Comparison of ENCODE assay signal across 15 mouse cellular contexts in the genomic region with DNA sequence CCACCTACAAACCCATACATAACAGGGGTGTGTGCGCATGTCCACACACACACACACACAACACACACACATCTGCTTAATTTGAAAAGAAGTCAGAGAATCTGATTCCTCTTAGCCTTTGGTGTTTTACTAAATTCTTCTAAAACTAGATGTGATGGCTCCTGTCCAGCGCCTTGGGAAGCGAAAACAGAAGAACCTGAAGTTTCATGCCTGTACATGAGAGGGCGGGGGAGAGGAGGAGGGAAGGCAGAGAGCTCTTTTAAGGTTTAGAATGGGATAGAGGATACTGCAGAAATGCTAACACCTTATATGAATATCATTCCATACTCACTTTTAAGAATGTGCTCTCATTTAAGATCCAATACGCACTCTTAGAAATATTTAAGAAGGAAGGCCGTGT.
"Had no signal": no experiment of that assay in that cellular context is flagged by ENCODE, and none has a peak within 500 bp of the region (broad histone marks: within the 10 kb centered on the region; RNA-seq: fewer than 3 reads in every experiment).

No protein-coding gene starts in this region.

- H3K4me3 ChIP-seq: lung, embryonic 15.5 days; midbrain, embryonic 10.5 days; midbrain, embryonic 12.5 days; neural tube, embryonic 12.5 days had no signal

- H3K9ac ChIP-seq: liver, postnatal 0 days; lung, embryonic 15.5 days; midbrain, embryonic 12.5 days; neural tube, embryonic 12.5 days had no signal

- DNase-seq: liver, postnatal 0 days; lung, adult 2 months; lung, postnatal 10 days; lung, postnatal 4 days; midbrain, embryonic 14.5 days; right cerebral cortex, postnatal 14 days; spleen, adult 18-20 months; thymus, adult 2 months; thymus, postnatal 25 days; thymus, postnatal 4 days had no signal

- ATAC-seq: liver, postnatal 0 days; midbrain, embryonic 16.5 days had no signal

- H3K4me2 ChIP-seq: lung, embryonic 15.5 days; midbrain, embryonic 12.5 days; neural tube, embryonic 12.5 days had no signal

- H3K9me3 ChIP-seq: lung, embryonic 15.5 days; midbrain, embryonic 10.5 days; midbrain, embryonic 12.5 days had no signal

- H3K27ac ChIP-seq: lung, embryonic 15.5 days; midbrain, embryonic 10.5 days; midbrain, embryonic 12.5 days; neural tube, embryonic 12.5 days had no signal

- H3K27me3 ChIP-seq: lung, embryonic 15.5 days; midbrain, embryonic 12.5 days; neural tube, embryonic 12.5 days had no signal

- H3K36me3 ChIP-seq: lung, embryonic 15.5 days; midbrain, embryonic 10.5 days; midbrain, embryonic 12.5 days; neural tube, embryonic 12.5 days had no signal

- H3K4me1 ChIP-seq: lung, embryonic 15.5 days; midbrain, embryonic 10.5 days; neural tube, embryonic 12.5 days had no signal
